Mouse (Mus musculus): ENCODE results near the gene Fntb.

DNA sequence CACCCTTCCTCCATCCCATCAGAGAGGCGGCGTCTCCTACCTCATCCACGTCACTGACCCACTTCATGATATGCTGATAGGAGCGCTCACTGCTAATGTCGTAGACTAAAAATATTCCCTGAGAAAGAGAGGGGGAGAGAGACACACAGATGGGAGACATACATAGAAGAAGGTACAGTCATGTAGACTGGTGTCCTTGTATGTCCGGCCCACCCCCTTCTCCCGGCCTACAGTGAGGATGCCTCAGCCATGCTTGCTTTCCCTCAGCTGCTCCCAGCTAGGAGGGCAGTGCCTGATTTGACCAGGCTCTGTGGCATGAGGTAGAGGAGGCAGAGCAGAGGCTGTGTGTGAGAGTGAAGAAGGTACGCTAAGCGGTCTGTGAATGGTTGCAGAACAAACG is 37.6 kb downstream of the Fntb start:
- TF ChIP-seq CTCF (IDR thresholded peaks at IDR 0.05; ENCODE audit: insufficient read depth, low read length) (no peak), POLR2A (IDR thresholded peaks at IDR 0.05; ENCODE audit: borderline replicate concordance, extremely low read depth, low read depth, low read length) (no peak)
